Mouse (Mus musculus): ENCODE results near the gene Gm11127. TPM values are rescaled to one million over a fixed set of nuclear protein-coding genes. Genes with fewer than 3 reads are reported as not detected.
A peak's percentile ranks its signal among the peaks of the same experiment; 100 is the strongest.

Gene Gm11127
- polyA plus RNA-seq, 1 experiment from 2014 or later = not detected

DNA sequence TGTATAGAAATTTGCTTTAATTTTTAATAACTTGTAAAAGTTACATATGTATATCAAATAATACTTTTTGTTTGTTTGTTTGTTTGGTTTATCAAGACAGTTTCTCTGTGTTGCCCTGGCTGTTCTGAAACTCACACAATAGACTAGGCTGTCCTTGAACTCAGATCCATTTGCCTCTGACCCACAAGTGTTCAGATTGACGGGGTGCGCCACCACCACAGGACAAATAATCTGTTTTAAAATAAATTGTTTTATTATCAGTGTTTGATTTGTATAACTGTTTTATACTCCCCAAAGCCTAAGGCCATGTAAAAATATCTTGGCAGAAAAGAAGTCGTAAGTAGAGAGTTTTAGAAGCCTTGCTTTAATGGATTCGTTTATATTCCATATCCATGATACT, 30.5 kb downstream of the Gm11127 start:
- Histone ChIP-seq H3K36me3 (ENCODE audit: control insufficient read depth, insufficient read depth, low read length) (no peaks in the 10 kb centered on the region), H3K27me3 (ENCODE audit: control insufficient read depth, insufficient read depth, low read length) (no peaks in the 10 kb centered on the region), H3K4me2 (replicated peaks; ENCODE audit: low read depth, low read length) (no peak overlapping the region), H3K9ac (ENCODE audit: low read depth, low read length) (no peak overlapping the region), H3K4me1 (replicated peaks; ENCODE audit: control insufficient read depth, insufficient read depth, low read length) (no peaks in the 10 kb centered on the region), H3K4me3 (ENCODE audit: low read depth, low read length) (no peak overlapping the region), H3K9me3 (ENCODE audit: control insufficient read depth, low read length) (no peaks in the 10 kb centered on the region), H3K27ac (ENCODE audit: low read depth, low read length) (no peak overlapping the region)
- 93% methylated on average over 4 of the region's 4 CpGs for WGBS
- DNase-seq (ENCODE audit: low spot score) (no peak), ATAC-seq (ENCODE audit: low FRiP score) (no peak)

DNA sequence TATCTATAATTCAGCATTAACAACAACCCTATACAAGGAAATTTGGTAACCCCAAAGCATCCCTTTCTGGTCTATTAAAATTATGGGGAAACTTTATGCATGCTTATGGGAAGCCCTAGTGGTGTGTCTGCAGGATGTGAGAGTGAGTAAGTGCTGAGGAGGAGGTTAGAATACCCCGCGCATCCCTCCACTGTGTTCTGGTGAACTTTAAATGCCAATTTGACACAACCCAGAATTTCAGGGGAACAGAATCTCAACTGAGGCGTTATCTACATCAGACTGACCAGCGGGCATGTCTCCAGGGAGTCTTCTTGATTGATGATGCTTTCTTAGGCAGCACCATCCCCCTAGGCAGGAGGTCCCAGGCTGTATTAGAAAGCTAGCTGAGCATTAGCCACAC, 32.3 kb downstream of the Gm11127 start:
- ATAC-seq (ENCODE audit: low FRiP score) (no peak), DNase-seq (ENCODE audit: low spot score) (peak; percentile 22)
- H3K9me3 ChIP-seq (ENCODE audit: control insufficient read depth, low read length) = no peaks in the 10 kb centered on the region
- H3K4me2 ChIP-seq (replicated peaks; ENCODE audit: low read depth, low read length) = no peak overlapping the region
- no peaks in the 10 kb centered on the region for H3K27me3 ChIP-seq (ENCODE audit: control insufficient read depth, insufficient read depth, low read length)
- H3K36me3 ChIP-seq (ENCODE audit: control insufficient read depth, insufficient read depth, low read length) = no peaks in the 10 kb centered on the region
- H3K27ac ChIP-seq (ENCODE audit: low read depth, low read length) = no peak overlapping the region
- H3K4me3 ChIP-seq (ENCODE audit: low read depth, low read length) = no peak overlapping the region
- H3K4me1 ChIP-seq (replicated peaks; ENCODE audit: control insufficient read depth, insufficient read depth, low read length) = no peaks in the 10 kb centered on the region
- 64% methylated on average over 4 of the region's 4 CpGs for WGBS
- H3K9ac ChIP-seq (ENCODE audit: low read depth, low read length) = no peak overlapping the region

DNA sequence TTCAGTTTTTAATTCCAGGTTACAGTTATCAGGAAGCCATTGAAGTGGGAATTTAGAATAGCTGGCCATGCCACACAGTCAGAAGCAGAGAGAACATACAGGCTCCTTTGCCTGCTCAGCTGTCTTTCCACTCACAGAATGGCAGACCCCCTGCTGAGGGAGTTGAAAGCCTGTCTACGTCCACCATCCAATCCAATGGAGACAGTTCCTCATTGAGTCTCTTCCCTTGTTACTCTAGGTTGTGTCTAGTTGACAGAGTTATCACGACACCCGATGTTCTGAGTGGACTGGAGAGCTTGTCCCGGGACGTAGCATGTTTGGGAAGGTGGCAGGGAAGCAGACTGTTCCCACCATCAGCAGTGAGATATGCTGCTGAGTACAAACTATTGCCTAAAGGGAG, 33.0 kb downstream of the Gm11127 start:
- ATAC-seq (ENCODE audit: low FRiP score) (no peak), DNase-seq (ENCODE audit: low spot score) (no peak)
- H3K4me3 ChIP-seq (ENCODE audit: low read depth, low read length) = no peak overlapping the region
- H3K36me3 ChIP-seq (ENCODE audit: control insufficient read depth, insufficient read depth, low read length) = no peaks in the 10 kb centered on the region
- no peaks in the 10 kb centered on the region for H3K27me3 ChIP-seq (ENCODE audit: control insufficient read depth, insufficient read depth, low read length)
- no peaks in the 10 kb centered on the region for H3K4me1 ChIP-seq (replicated peaks; ENCODE audit: control insufficient read depth, insufficient read depth, low read length)
- no peak overlapping the region for H3K27ac ChIP-seq (ENCODE audit: low read depth, low read length)
- no peaks in the 10 kb centered on the region for H3K9me3 ChIP-seq (ENCODE audit: control insufficient read depth, low read length)
- H3K4me2 ChIP-seq (replicated peaks; ENCODE audit: low read depth, low read length) = no peak overlapping the region
- H3K9ac ChIP-seq (ENCODE audit: low read depth, low read length) = no peak overlapping the region
- 54% methylated on average over 5 of the region's 5 CpGs for WGBS

DNA sequence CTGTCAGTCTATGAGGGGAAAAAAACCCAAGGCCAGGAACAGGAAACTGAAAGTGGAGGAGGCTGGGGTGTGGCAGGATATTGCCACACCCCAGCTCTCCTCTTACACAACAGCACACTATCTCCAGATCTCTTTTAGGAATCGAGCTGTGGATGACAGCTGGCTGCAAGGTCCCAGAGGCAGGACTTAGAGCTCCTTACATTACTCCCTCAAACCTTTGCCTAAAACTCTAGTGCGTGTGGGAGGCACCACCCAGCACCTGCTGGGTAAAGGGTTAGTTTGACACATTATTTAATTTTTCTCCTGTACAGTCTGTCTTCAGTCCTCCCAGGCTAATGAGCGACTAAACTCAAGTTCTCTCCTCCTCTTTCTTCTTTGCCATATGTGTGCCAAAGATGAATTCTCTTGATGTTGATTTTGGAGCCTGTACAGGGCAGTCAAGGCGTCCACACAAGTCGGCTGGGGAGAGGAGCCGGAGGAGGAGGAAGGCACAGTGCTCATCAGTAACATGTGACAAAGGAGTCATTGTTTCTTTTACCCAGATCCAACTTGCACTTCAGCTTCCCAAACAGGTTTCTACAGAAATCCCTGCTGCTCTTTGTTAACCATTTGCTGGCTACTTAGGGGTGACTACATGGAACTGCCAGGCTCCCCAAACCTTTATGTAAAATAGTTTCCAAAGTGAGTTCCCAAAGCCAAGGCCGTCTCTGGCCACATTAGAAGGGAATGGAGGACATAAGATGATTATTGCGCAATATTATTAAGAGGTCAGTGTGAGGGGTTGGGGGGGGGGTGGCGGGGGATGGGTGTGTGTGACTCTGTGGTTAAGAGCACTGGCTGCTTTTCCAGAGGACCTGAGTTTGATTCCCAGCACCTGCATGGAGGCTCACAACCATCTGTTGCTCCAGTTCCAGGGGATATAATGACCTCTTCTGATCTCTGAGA, 34.2 kb downstream of the Gm11127 start:
- H3K4me2 ChIP-seq (replicated peaks; ENCODE audit: low read depth, low read length) = no peak overlapping the region

DNA sequence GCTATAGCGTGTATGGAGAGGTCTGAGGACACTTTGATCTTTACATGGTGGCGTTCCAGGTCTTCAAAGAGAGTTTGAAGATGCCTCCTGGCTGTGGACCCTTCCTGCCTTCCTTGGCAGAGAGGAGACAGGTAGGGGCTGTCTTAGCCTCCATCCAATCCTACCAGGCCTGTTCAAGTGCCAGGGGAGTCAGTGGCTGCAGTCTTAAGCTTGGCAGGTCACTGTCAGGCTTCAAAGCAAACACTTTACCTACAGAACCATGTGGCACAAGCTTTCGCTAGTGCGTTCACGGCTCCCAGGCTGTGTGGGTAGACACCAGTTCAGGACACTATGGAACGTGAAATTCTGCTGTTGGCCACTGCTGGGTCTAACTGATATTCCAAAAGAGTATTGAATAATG, 35.2 kb downstream of the Gm11127 start:
- DNase-seq (ENCODE audit: low spot score) (no peak), ATAC-seq (ENCODE audit: low FRiP score) (no peak)
- Histone ChIP-seq H3K4me2 (replicated peaks; ENCODE audit: low read depth, low read length) (no peak overlapping the region), H3K36me3 (ENCODE audit: control insufficient read depth, insufficient read depth, low read length) (no peaks in the 10 kb centered on the region), H3K4me3 (ENCODE audit: low read depth, low read length) (no peak overlapping the region), H3K9ac (ENCODE audit: low read depth, low read length) (no peak overlapping the region), H3K27me3 (ENCODE audit: control insufficient read depth, insufficient read depth, low read length) (no peaks in the 10 kb centered on the region), H3K9me3 (ENCODE audit: control insufficient read depth, low read length) (no peaks in the 10 kb centered on the region), H3K27ac (ENCODE audit: low read depth, low read length) (no peak overlapping the region), H3K4me1 (replicated peaks; ENCODE audit: control insufficient read depth, insufficient read depth, low read length) (no peaks in the 10 kb centered on the region)
- 90% methylated on average over 6 of the region's 6 CpGs for WGBS

More for the DNA sequence above, 34.2 kb downstream of the Gm11127 start:
- no peaks in the 10 kb centered on the region for H3K36me3 ChIP-seq (ENCODE audit: control insufficient read depth, insufficient read depth, low read length)
- WGBS = 69% methylated on average over 9 of the region's 9 CpGs
- no peaks in the 10 kb centered on the region for H3K27me3 ChIP-seq (ENCODE audit: control insufficient read depth, insufficient read depth, low read length)
- no peak overlapping the region for H3K27ac ChIP-seq (ENCODE audit: low read depth, low read length)
- no peaks in the 10 kb centered on the region for H3K9me3 ChIP-seq (ENCODE audit: control insufficient read depth, low read length)
- H3K4me3 ChIP-seq (ENCODE audit: low read depth, low read length) = no peak overlapping the region
- no peaks in the 10 kb centered on the region for H3K4me1 ChIP-seq (replicated peaks; ENCODE audit: control insufficient read depth, insufficient read depth, low read length)
- ATAC-seq (ENCODE audit: low FRiP score) (no peak), DNase-seq (ENCODE audit: low spot score) (no peak)
- no peak overlapping the region for H3K9ac ChIP-seq (ENCODE audit: low read depth, low read length)

DNA sequence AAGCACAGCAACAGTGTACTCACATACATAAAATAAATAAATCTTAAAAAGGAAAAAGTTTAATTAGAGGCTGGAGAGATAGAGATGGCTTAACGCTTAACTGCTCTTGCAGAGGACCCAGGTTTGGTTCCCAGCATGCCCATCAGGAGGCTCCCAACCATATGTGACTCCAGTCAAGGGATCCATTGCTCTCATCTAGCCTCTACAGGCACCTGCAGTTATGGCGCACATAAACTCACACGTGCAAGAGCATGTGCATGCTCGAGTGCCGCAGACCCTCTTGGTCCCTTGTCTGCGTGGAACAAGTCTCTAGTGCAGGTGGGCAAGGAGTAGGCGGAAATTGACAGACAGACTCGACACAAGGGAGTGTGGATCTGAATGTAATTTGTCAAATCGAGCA, 36.1 kb downstream of the Gm11127 start:
- H3K4me2 ChIP-seq (replicated peaks; ENCODE audit: low read depth, low read length) = no peak overlapping the region
- no peaks in the 10 kb centered on the region for H3K27me3 ChIP-seq (ENCODE audit: control insufficient read depth, insufficient read depth, low read length)
- 96% methylated on average over 9 of the region's 9 CpGs for WGBS
- no peak overlapping the region for H3K9ac ChIP-seq (ENCODE audit: low read depth, low read length)
- H3K4me1 ChIP-seq (replicated peaks; ENCODE audit: control insufficient read depth, insufficient read depth, low read length) = no peaks in the 10 kb centered on the region
- H3K4me3 ChIP-seq (ENCODE audit: low read depth, low read length) = no peak overlapping the region
- DNase-seq (ENCODE audit: low spot score) (no peak), ATAC-seq (ENCODE audit: low FRiP score) (no peak)
- no peaks in the 10 kb centered on the region for H3K9me3 ChIP-seq (ENCODE audit: control insufficient read depth, low read length)
- no peaks in the 10 kb centered on the region for H3K36me3 ChIP-seq (ENCODE audit: control insufficient read depth, insufficient read depth, low read length)
- H3K27ac ChIP-seq (ENCODE audit: low read depth, low read length) = no peak overlapping the region

DNA sequence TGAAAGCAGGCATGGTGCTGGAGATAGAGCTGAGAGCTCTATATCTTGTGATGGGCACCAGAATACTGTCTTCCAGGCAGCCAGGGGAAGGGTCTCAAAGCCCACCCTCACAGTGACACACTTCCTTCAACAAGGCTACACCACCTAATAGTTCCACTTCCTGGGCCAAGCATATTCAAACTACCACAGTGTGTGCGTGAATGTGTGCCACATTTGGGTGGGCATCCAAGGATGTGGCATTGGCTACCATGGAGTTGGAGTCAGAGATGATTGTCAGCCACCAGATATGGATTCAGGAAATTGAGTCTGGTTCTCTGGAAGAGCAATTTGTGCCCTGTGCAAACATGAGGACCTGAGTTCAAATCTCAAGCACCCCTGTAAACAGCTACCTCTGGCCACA, 36.9 kb downstream of the Gm11127 start:
- Histone ChIP-seq H3K9me3 (ENCODE audit: control insufficient read depth, low read length) (no peaks in the 10 kb centered on the region), H3K4me3 (ENCODE audit: low read depth, low read length) (no peak overlapping the region), H3K27ac (ENCODE audit: low read depth, low read length) (no peak overlapping the region), H3K36me3 (ENCODE audit: control insufficient read depth, insufficient read depth, low read length) (no peaks in the 10 kb centered on the region), H3K4me1 (replicated peaks; ENCODE audit: control insufficient read depth, insufficient read depth, low read length) (no peaks in the 10 kb centered on the region), H3K4me2 (replicated peaks; ENCODE audit: low read depth, low read length) (no peak overlapping the region), H3K27me3 (ENCODE audit: control insufficient read depth, insufficient read depth, low read length) (no peaks in the 10 kb centered on the region), H3K9ac (ENCODE audit: low read depth, low read length) (no peak overlapping the region)
- DNase-seq (ENCODE audit: low spot score) (no peak), ATAC-seq (ENCODE audit: low FRiP score) (no peak)
- 96% methylated on average over 1 of the region's 1 CpGs for WGBS

DNA sequence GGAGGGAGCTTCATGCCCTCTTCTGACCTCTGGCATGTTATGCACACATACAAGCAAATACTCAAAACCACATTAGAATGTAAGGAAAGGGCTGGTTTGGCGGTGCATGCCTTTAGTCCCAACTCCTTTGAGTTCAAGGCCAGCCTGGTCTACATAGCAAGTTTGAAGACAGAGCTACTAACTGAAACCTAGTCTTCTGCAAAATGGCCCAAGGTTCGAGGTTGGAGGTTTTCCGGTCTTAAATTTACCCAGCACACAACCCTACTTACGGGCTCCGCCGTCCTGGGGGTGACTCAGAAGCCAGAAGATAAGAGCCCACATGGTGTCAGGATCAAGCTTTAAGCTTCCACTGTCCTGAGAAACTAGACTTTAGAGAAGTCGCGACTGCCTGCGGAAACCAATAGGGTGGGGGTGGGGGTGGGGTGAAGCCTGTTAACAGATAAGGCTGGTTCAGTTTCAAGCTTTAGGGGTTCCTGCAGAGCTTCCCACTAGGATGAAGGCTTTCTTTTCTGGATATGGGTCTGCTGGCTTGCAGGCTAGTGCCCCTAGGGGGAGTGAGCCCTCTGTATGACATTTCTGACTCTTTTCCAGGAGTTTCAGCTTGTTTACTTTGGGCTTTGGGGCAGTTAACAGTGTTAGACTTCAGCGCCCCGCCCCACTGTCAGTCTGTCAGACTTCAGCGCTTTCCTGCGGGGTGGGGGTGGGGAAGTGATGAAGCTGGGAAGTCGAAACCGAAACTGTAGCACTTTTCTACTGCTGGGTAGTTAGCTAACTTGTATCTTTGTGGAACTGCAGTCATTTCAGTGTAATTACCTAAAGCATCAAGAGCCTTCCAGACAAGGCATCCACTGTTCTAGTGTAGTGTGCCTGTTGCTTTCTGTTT, 37.7 kb downstream of the Gm11127 start, which contains the start of gene H2-T24:
Gene H2-T24, minus strand, starts transcription at position 370 of the 883 bp plus-strand sequence.
- no peak within 1 kb of the TSS for H3K27ac ChIP-seq (ENCODE audit: low read depth, low read length)
- H3K9me3 ChIP-seq (ENCODE audit: control insufficient read depth, low read length) = no peaks in the 10 kb centered on the region
- H3K4me1 ChIP-seq (replicated peaks; ENCODE audit: control insufficient read depth, insufficient read depth, low read length) = no peaks in the 10 kb centered on the region
- no peak within 1 kb of the TSS for H3K9ac ChIP-seq (ENCODE audit: low read depth, low read length)
- no peaks in the 10 kb centered on the region for H3K27me3 ChIP-seq (ENCODE audit: control insufficient read depth, insufficient read depth, low read length)
- no peak within 1 kb of the TSS for H3K4me3 ChIP-seq (ENCODE audit: low read depth, low read length)
- no peaks in the 10 kb centered on the region for H3K36me3 ChIP-seq (ENCODE audit: control insufficient read depth, insufficient read depth, low read length)
- H3K4me2 ChIP-seq (replicated peaks; ENCODE audit: low read depth, low read length) = no peak within 1 kb of the TSS
- ATAC-seq (ENCODE audit: low FRiP score) (no peak), DNase-seq (ENCODE audit: low spot score) (peak; percentile 22)
- WGBS = 48% methylated on average over 15 of the region's 15 CpGs
